Mouse (Mus musculus): ENCODE measurements at regions not wholly inside any gene's neighbourhood (a gene's known extent, or its start where the extent isn't known, plus 50 kb on each side); places are given as distances from the start of the nearest gene placed in this dataset.
"Not testable (repeated sequence)": the region's sequence is repeated elsewhere in the genome, so short reads cannot be mapped to it uniquely, and the experiment has no call there.

DNA sequence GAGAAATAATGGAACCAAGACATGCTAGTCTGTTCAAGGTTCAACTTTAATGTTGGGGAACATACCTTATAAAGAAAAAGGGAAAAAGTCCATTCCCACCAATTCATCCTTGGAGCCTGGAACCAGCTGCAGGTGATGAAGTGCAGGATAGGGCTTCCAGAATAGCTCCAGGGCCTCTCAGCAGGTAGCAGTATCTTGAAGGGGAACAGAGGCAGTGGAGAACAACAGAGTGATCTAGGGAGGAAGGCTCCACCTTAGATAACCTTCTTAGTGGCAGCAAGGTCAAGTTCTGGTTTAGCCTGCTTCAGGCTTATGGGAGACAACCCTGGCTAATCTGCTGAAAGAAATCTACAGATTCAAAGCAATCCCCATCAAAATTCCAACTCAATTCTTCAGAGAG is 161.8 kb upstream of the Ngly1 start:
- not testable (repeated sequence) for H3K36me3 ChIP-seq (ENCODE audit: control insufficient read depth, insufficient read depth, low read length); H3K9me3 ChIP-seq (ENCODE audit: control insufficient read depth, low read length); H3K4me1 ChIP-seq (ENCODE audit: control insufficient read depth, insufficient read depth, low read depth, low read length); H3K27ac ChIP-seq (ENCODE audit: low read depth, low read length); H3K9ac ChIP-seq (ENCODE audit: low read depth, low read length); ATAC-seq; H3K4me3 ChIP-seq (ENCODE audit: low read length); H3K27me3 ChIP-seq (replicated peaks; ENCODE audit: control insufficient read depth, insufficient read depth, low read length); H3K4me2 ChIP-seq (ENCODE audit: low read length)

DNA sequence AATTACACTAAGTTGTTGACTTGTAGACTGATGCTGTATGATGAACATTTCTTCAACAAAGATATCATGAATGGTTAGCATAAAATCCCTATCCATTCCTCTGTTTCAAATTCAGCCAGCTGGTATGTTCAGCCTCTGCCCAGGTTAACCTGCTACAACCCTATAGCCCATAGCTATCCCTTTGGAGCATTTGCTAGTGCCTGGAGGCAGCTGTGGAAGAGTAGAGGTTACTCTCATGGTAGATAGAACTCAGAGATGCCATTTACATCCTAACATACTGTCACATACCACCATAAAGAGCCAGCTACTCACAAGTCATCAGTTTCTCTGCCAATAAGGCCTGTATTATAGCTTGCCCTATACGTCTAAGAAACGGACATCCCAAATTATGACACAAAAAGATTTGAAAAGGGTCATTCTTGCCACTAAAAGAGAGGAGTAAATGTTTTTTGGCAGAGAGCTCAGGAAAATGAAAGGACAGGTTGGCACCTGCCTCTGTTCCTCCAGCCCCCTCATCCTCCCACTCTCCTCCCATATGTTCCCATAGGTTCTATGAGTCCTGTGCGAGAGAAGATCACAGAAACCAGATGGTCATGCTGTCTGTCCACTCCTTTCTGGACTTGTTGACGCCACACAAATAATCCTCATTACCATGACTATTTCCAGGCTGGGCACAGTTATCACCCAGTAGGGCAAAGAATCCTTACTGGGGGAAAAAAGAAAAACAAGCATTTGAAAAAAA is 156.5 kb upstream of the Ngly1 start:
- Histone ChIP-seq H3K9ac (ENCODE audit: low read depth, low read length) (no peak overlapping the region), H3K4me1 (ENCODE audit: control insufficient read depth, insufficient read depth, low read depth, low read length) (no peaks in the 10 kb centered on the region), H3K36me3 (ENCODE audit: control insufficient read depth, insufficient read depth, low read length) (no peaks in the 10 kb centered on the region), H3K27ac (ENCODE audit: low read depth, low read length) (no peak overlapping the region), H3K4me2 (ENCODE audit: low read length) (no peak overlapping the region), H3K27me3 (replicated peaks; ENCODE audit: control insufficient read depth, insufficient read depth, low read length) (no peaks in the 10 kb centered on the region), H3K9me3 (ENCODE audit: control insufficient read depth, low read length) (no peaks in the 10 kb centered on the region), H3K4me3 (ENCODE audit: low read length) (no peak overlapping the region)
- peak; percentile 20; the same call in 1 of the 2 replicates for ATAC-seq
- 89% methylated on average over 4 of the region's 4 CpGs for WGBS

DNA sequence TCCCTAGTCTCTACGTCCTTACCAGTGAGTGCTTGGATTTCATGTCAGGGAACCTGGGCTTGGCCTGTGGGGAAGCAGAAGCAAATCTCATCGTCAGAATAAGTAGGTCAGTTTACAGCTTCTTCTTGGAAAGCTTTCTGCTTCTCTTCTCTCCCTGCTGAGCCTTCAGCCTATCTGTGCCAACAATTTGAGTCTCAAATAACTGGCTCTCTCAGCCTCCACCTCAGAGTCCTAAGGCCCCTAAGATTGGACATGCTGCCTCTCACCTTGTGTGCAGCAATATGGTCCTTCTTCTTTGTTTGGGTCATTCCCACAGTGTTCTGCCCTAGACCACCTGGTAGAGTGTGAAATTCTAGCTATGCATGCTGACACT is 156.0 kb upstream of the Ngly1 start:
- H3K4me3 ChIP-seq (ENCODE audit: low read length), result no peak overlapping the region
- ATAC-seq, result peak; percentile 54; the same call in 1 of the 2 replicates
- no peak overlapping the region for H3K9ac ChIP-seq (ENCODE audit: low read depth, low read length)
- H3K27me3 ChIP-seq (replicated peaks; ENCODE audit: control insufficient read depth, insufficient read depth, low read length), result no peaks in the 10 kb centered on the region
- no peaks in the 10 kb centered on the region for H3K9me3 ChIP-seq (ENCODE audit: control insufficient read depth, low read length)
- no peaks in the 10 kb centered on the region for H3K4me1 ChIP-seq (ENCODE audit: control insufficient read depth, insufficient read depth, low read depth, low read length)
- 52% methylated on average over 2 of the region's 2 CpGs for WGBS
- no peaks in the 10 kb centered on the region for H3K36me3 ChIP-seq (ENCODE audit: control insufficient read depth, insufficient read depth, low read length)
- H3K4me2 ChIP-seq (ENCODE audit: low read length), result no peak overlapping the region
- H3K27ac ChIP-seq (ENCODE audit: low read depth, low read length), result no peak overlapping the region

DNA sequence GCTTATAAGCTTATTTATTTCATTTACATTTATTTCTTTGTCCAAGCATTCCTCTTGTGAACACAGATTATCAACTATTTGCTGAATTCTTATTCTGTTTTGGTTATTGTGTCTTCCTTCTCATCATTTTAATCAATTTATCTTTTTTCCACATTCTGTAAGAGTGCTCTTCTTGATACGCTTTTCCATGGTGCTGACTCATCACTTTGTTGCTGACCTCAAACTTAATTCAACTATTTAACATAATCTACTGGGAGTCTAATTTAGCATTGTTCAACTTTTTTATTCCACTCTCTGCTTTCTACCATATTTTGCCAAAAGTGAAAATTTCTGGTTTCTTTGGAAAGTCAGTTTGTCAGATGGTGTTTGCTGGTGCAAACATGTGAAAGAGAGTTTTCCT is 139.7 kb upstream of the Ngly1 start:
- Histone ChIP-seq H3K27ac (ENCODE audit: low read depth, low read length) (no peak overlapping the region), H3K36me3 (ENCODE audit: control insufficient read depth, insufficient read depth, low read length) (no peaks in the 10 kb centered on the region), H3K4me1 (ENCODE audit: control insufficient read depth, insufficient read depth, low read depth, low read length) (no peaks in the 10 kb centered on the region), H3K9ac (ENCODE audit: low read depth, low read length) (no peak overlapping the region), H3K9me3 (ENCODE audit: control insufficient read depth, low read length) (no peaks in the 10 kb centered on the region), H3K4me3 (ENCODE audit: low read length) (no peak overlapping the region), H3K27me3 (replicated peaks; ENCODE audit: control insufficient read depth, insufficient read depth, low read length) (no peaks in the 10 kb centered on the region), H3K4me2 (ENCODE audit: low read length) (no peak overlapping the region)
- 84% methylated on average over 1 of the region's 1 CpGs for WGBS
- ATAC-seq, result no peak

DNA sequence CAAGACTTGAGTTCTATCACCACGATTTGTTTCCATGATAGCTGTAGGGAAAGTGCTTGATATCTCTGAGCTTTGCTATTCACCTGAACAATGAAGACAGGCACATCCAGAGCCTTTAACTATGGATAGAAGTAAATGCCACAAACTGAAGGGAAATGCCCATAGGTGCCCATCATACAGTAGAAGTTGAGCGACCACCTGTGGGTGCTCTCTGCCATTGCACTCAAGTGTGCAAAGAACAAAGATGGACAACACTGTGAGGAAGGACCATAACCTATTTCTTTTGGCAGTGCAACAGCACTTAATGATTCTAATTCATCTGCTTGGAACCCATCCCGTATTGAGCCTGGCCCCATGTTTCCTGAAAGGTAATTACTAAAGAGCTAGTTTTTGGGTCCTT is 116.4 kb upstream of the Ngly1 start:
- Histone ChIP-seq H3K9me3 (ENCODE audit: control insufficient read depth, low read length) (no peaks in the 10 kb centered on the region), H3K4me1 (ENCODE audit: control insufficient read depth, insufficient read depth, low read depth, low read length) (no peaks in the 10 kb centered on the region), H3K4me3 (ENCODE audit: low read length) (no peak overlapping the region), H3K36me3 (ENCODE audit: control insufficient read depth, insufficient read depth, low read length) (no peaks in the 10 kb centered on the region), H3K9ac (ENCODE audit: low read depth, low read length) (no peak overlapping the region), H3K27ac (ENCODE audit: low read depth, low read length) (no peak overlapping the region), H3K27me3 (replicated peaks; ENCODE audit: control insufficient read depth, insufficient read depth, low read length) (no peaks in the 10 kb centered on the region), H3K4me2 (ENCODE audit: low read length) (no peak overlapping the region)
- 95% methylated on average over 3 of the region's 3 CpGs for WGBS
- no peak for ATAC-seq

DNA sequence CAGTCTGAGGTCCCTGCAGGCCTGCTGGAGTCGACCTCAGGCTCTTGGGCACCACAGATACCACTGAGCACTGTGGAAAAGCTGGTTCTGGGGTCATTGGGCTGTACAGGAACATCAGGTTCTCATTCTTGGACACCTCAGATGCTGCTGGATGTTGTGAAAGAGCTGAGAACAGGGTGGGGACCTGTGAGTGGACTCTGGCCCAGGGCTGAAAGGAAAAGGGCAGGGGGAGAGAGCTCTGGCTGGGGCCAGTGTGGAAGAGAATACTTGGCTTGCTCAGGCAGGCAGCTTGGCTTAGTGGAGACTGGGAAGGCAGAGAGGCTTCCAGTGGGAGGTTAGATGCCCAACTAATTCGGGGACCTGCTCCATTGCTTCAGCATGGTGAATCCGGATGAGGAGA is 115.7 kb upstream of the Ngly1 start:
- Histone ChIP-seq H3K4me3 (ENCODE audit: low read length) (no peak overlapping the region), H3K27me3 (replicated peaks; ENCODE audit: control insufficient read depth, insufficient read depth, low read length) (no peaks in the 10 kb centered on the region), H3K36me3 (ENCODE audit: control insufficient read depth, insufficient read depth, low read length) (no peaks in the 10 kb centered on the region), H3K27ac (ENCODE audit: low read depth, low read length) (no peak overlapping the region), H3K9me3 (ENCODE audit: control insufficient read depth, low read length) (no peaks in the 10 kb centered on the region), H3K9ac (ENCODE audit: low read depth, low read length) (no peak overlapping the region), H3K4me1 (ENCODE audit: control insufficient read depth, insufficient read depth, low read depth, low read length) (no peaks in the 10 kb centered on the region), H3K4me2 (ENCODE audit: low read length) (no peak overlapping the region)
- ATAC-seq, result no peak
- 80% methylated on average over 3 of the region's 3 CpGs for WGBS

DNA sequence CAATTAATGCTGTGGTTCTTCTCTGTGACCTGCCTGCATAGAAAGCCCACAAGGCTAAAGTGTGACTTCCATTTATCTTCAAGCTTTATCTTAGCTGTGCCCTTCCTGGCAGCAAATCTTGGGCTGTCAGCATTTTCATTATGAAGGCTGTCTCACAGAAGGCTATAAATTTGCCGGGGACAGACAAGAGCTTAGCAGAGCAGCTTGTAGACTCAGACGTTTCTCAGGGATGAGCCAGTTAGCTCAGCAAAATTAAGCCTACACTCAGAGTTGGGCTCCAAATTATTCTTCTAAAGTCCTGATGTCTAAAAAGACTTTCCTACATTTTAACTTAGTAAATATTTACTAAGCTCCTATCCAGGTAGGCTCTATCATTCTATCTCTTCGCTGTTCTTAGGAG is 112.9 kb upstream of the Ngly1 start:
- ATAC-seq, result no peak
- WGBS, result 70% methylated on average over 3 of the region's 3 CpGs
- no peak overlapping the region for H3K9ac ChIP-seq (ENCODE audit: low read depth, low read length)
- no peak overlapping the region for H3K4me2 ChIP-seq (ENCODE audit: low read length)
- H3K36me3 ChIP-seq (ENCODE audit: control insufficient read depth, insufficient read depth, low read length), result no peaks in the 10 kb centered on the region
- H3K4me1 ChIP-seq (ENCODE audit: control insufficient read depth, insufficient read depth, low read depth, low read length), result no peaks in the 10 kb centered on the region
- no peaks in the 10 kb centered on the region for H3K27me3 ChIP-seq (replicated peaks; ENCODE audit: control insufficient read depth, insufficient read depth, low read length)
- H3K27ac ChIP-seq (ENCODE audit: low read depth, low read length), result no peak overlapping the region
- H3K9me3 ChIP-seq (ENCODE audit: control insufficient read depth, low read length), result no peaks in the 10 kb centered on the region
- H3K4me3 ChIP-seq (ENCODE audit: low read length), result no peak overlapping the region

DNA sequence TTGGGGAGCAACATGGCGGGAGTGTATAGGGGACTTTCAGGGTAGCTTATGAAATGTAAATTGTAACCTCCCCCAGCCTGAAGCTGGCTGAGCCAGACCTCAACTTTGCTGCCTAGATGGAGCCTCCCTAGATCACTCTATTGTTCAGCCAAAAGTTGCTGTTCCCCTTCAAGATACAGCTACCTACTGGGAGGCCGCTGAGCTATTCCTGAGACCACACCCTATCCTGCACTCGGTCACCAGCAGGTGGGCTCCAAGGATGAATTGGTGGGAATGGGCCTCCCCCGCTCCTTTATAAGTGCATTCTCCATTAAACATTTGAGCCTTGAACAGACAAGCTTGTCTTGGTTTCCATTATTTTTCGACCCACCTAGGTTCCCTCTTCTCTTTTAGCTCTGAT is 104.8 kb upstream of the Ngly1 start:
- no peak for ATAC-seq
- no peak overlapping the region for H3K9ac ChIP-seq (ENCODE audit: low read depth, low read length)
- no peaks in the 10 kb centered on the region for H3K9me3 ChIP-seq (ENCODE audit: control insufficient read depth, low read length)
- no peaks in the 10 kb centered on the region for H3K27me3 ChIP-seq (replicated peaks; ENCODE audit: control insufficient read depth, insufficient read depth, low read length)
- no peaks in the 10 kb centered on the region for H3K36me3 ChIP-seq (ENCODE audit: control insufficient read depth, insufficient read depth, low read length)
- no peak overlapping the region for H3K4me2 ChIP-seq (ENCODE audit: low read length)
- H3K4me3 ChIP-seq (ENCODE audit: low read length), result no peak overlapping the region
- no peaks in the 10 kb centered on the region for H3K4me1 ChIP-seq (ENCODE audit: control insufficient read depth, insufficient read depth, low read depth, low read length)
- WGBS, result 89% methylated on average over 5 of the region's 5 CpGs
- H3K27ac ChIP-seq (ENCODE audit: low read depth, low read length), result no peak overlapping the region

DNA sequence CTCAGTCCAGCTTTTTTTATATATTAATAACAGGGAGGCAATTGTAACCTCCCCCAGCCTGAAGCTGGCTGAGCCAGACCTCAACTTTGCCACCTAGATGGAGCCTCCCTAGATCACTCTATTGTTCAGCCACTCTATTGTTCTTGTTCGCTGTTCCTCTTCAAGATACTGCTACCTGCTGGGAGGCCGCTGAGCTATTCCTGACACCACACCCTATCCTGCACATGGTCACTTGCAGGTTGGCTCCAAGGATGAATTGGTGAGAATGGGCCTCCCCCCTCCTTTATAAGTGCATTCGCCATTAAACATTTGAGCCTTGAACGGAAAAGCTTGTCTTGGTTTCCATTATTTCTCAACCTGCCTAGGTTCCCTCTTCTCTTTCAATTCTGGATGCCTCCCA is 102.3 kb upstream of the Ngly1 start:
- H3K27me3 ChIP-seq (replicated peaks; ENCODE audit: control insufficient read depth, insufficient read depth, low read length), result no peaks in the 10 kb centered on the region
- WGBS, result 45% methylated on average over 4 of the region's 4 CpGs
- ATAC-seq, result no peak
- H3K4me3 ChIP-seq (ENCODE audit: low read length), result no peak overlapping the region
- H3K9me3 ChIP-seq (ENCODE audit: control insufficient read depth, low read length), result no peaks in the 10 kb centered on the region
- H3K9ac ChIP-seq (ENCODE audit: low read depth, low read length), result no peak overlapping the region
- no peaks in the 10 kb centered on the region for H3K4me1 ChIP-seq (ENCODE audit: control insufficient read depth, insufficient read depth, low read depth, low read length)
- no peaks in the 10 kb centered on the region for H3K36me3 ChIP-seq (ENCODE audit: control insufficient read depth, insufficient read depth, low read length)
- no peak overlapping the region for H3K27ac ChIP-seq (ENCODE audit: low read depth, low read length)
- no peak overlapping the region for H3K4me2 ChIP-seq (ENCODE audit: low read length)

DNA sequence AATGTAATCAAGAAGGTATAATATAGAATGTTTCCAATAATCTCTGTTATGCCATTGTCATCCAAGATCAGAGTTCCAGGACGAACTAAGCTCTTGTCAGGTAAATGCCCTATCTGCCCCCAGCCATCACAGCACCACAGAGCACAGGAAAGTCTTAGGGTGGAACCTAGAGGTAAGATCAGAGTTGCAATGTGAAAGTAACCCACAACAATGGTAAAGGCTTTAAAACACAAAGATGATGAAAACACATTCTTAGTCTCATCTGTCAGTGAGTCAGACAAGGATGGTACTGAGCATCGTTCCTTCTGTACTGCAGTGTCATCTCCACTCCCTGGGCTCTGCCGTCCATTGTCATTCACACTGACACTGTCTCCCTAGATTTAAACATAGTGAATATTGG is 97.3 kb upstream of the Ngly1 start:
- Histone ChIP-seq H3K4me1 (ENCODE audit: control insufficient read depth, insufficient read depth, low read depth, low read length) (no peaks in the 10 kb centered on the region), H3K36me3 (ENCODE audit: control insufficient read depth, insufficient read depth, low read length) (no peaks in the 10 kb centered on the region), H3K27ac (ENCODE audit: low read depth, low read length) (no peak overlapping the region), H3K27me3 (replicated peaks; ENCODE audit: control insufficient read depth, insufficient read depth, low read length) (no peaks in the 10 kb centered on the region), H3K4me3 (ENCODE audit: low read length) (no peak overlapping the region), H3K9me3 (ENCODE audit: control insufficient read depth, low read length) (no peaks in the 10 kb centered on the region), H3K9ac (ENCODE audit: low read depth, low read length) (no peak overlapping the region), H3K4me2 (ENCODE audit: low read length) (no peak overlapping the region)
- ATAC-seq, result no peak
- 81% methylated on average over 3 of the region's 3 CpGs for WGBS
